In genomic region chr16:36674457-36675204, GRCm38 (mm10) we compare ENCODE assay signal across 15 mouse cellular contexts. TPM values are rescaled to one million over a fixed set of nuclear protein-coding genes. Genes with fewer than 3 reads are reported as not detected.
DNase-seq lines count a peak whose midpoint lies in the region; TF ChIP-seq lines count a peak whose summit lies in the region.
"Had no signal": no experiment of that assay in that cellular context is flagged by ENCODE, and none has a peak within 500 bp of the region (broad histone marks: within the 10 kb centered on the region; RNA-seq: fewer than 3 reads in every experiment).

No protein-coding gene starts in this region.

- peak overlapping the region; percentile 29; the same call in 1 of the 2 replicates for H3K27ac ChIP-seq in spleen, adult 2 months (ENCODE audit: insufficient read depth, low read length)
- H3K27ac ChIP-seq: midbrain, embryonic 12.5 days; neural tube, embryonic 13.5 days; stomach, embryonic 15.5 days had no signal

- no peak for TF ChIP-seq CTCF in spleen, adult 2 months (IDR thresholded peaks at IDR 0.05; ENCODE audit: extremely low read depth, insufficient read depth, insufficient read length, insufficient replicate concordance)

- 61% methylated on average over 7 of the region's 7 CpGs for WGBS in spleen, adult 2 months

- peak; percentile 49 for DNase-seq in thymus, postnatal 14 days
- DNase-seq in thymus, adult 18-20 months: no peak
- DNase-seq in T-cell, adult 2 months (ENCODE audit: low spot score): peak; percentile 61
- peak in 1 of 2 experiments; percentile 64 for DNase-seq in spleen, adult 2 months (ENCODE audit: low read depth in 1 of 2, low spot score in 2 of 2)
- no peak for DNase-seq in ovary, postnatal 36 days (ENCODE audit: low spot score)
- DNase-seq in kidney, postnatal 14 days: no peak
- no peak for DNase-seq in right cerebral cortex, postnatal 10 days (ENCODE audit: low spot score in 2 of 2)
- DNase-seq: cerebellum, adult 11 months; heart, postnatal 14 days; lung, postnatal 10 days had no signal

- peaks cover 15% of the 10 kb centered on the region; the same call in 1 of the 2 replicates for H3K4me1 ChIP-seq in spleen, adult 2 months (ENCODE audit: control insufficient read depth, insufficient read depth, insufficient read length)
- H3K4me1 ChIP-seq: midbrain, embryonic 12.5 days; neural tube, embryonic 13.5 days; stomach, embryonic 15.5 days had no signal

- no peaks in the 10 kb centered on the region for H3K36me3 ChIP-seq in spleen, adult 2 months (ENCODE audit: control insufficient read depth, insufficient read depth, low read length)
- H3K36me3 ChIP-seq: midbrain, embryonic 12.5 days; neural tube, embryonic 13.5 days; stomach, embryonic 15.5 days had no signal

- H3K27me3 ChIP-seq in spleen, adult 2 months (ENCODE audit: control insufficient read depth, insufficient read depth, low read length): no peaks in the 10 kb centered on the region
- H3K27me3 ChIP-seq: midbrain, embryonic 12.5 days; neural tube, embryonic 13.5 days; stomach, embryonic 15.5 days had no signal

- H3K4me3 ChIP-seq in spleen, adult 2 months (ENCODE audit: extremely low read depth, insufficient read depth, insufficient read length): no peak overlapping the region
- H3K4me3 ChIP-seq: midbrain, embryonic 12.5 days; neural tube, embryonic 13.5 days; stomach, embryonic 15.5 days had no signal

- no peak for TF ChIP-seq POLR2A in spleen, adult 2 months (IDR thresholded peaks at IDR 0.05; ENCODE audit: low read depth, low read length)

RNA-seq across cellular contexts. Expression of gene Cd86, which starts 8.8 kb away (rescaled TPM):
- 10.9 and 15.3 TPM in 2 replicates for polyA plus RNA-seq in spleen, adult 2 months (2012; rRNA removed)

RNA-seq across cellular contexts. Expression of gene Ildr1, which starts 19.1 kb away (rescaled TPM):
- 2.0 and 2.3 TPM in 2 replicates for polyA plus RNA-seq in spleen, adult 2 months (2012; rRNA removed)
- polyA plus RNA-seq: forebrain, embryonic 14.5 days; liver, embryonic 11.5 days; midbrain, embryonic 12.5 days; neural tube, embryonic 13.5 days had no signal

Comparison
In these comparisons a context has a peak if more than half of its experiments do, and no peak if none do; other contexts are left out.
1. DNase-seq: peak in thymus, postnatal 14 days (single experiment) and T-cell, adult 2 months (single experiment); none in thymus, adult 18-20 months (0 of 2), ovary, postnatal 36 days (single experiment), kidney, postnatal 14 days (single experiment) and right cerebral cortex, postnatal 10 days (0 of 2).